Mouse (Mus musculus): ENCODE results near the gene Slc8a1. TPM values are rescaled to one million over a fixed set of nuclear protein-coding genes. Genes with fewer than 3 reads are reported as not detected.
A peak's percentile ranks its signal among the peaks of the same experiment; 100 is the strongest.

The Slc8a1 gene
- polyA plus RNA-seq, 1 experiment from 2014 or later = 5.1 TPM

DNA sequence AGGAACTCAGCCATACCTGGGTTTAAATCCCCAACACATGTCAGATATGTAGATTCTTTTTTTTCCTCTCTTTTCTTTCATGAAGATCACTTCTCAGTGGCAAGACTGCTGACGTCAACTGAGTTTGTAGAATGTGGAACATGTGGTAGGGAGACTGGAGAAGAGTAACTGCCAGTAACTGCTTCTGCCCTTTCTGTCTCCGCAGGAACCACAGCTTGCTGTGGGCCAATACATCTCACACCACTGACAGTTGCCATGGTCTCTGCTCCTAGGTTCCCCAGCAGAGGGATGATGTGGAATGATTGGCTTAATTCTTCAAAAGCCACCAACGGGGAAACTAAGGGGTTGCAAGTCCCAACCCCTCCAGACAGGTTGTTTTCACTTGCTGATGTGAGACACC, 33.4 kb downstream of the Slc8a1 start:
- H3K36me3 ChIP-seq = no peaks in the 10 kb centered on the region
- no peaks in the 10 kb centered on the region for H3K4me1 ChIP-seq (replicated peaks)
- no peak overlapping the region for H3K27ac ChIP-seq
- no peaks in the 10 kb centered on the region for H3K27me3 ChIP-seq (replicated peaks)
- H3K9ac ChIP-seq = no peak overlapping the region
- H3K4me2 ChIP-seq (replicated peaks) = no peak overlapping the region
- WGBS = 53% methylated on average over 3 of the region's 3 CpGs
- H3K9me3 ChIP-seq = no peaks in the 10 kb centered on the region
- H3K4me3 ChIP-seq (replicated peaks) = no peak overlapping the region
- no peak for ATAC-seq

GRCm38 (mm10) chr17:81703258-81703657, 34.9 kb downstream of the Slc8a1 start:
- Histone ChIP-seq H3K4me1 (replicated peaks) (no peaks in the 10 kb centered on the region; the same call in 1 of the 2 replicates), H3K4me3 (replicated peaks) (no peak overlapping the region), H3K4me2 (replicated peaks) (no peak overlapping the region), H3K27me3 (replicated peaks) (no peaks in the 10 kb centered on the region), H3K9ac (no peak overlapping the region), H3K36me3 (no peaks in the 10 kb centered on the region), H3K27ac (no peak overlapping the region), H3K9me3 (no peaks in the 10 kb centered on the region)
- ATAC-seq = no peak
- 73% methylated on average over 2 of the region's 2 CpGs for WGBS

DNA sequence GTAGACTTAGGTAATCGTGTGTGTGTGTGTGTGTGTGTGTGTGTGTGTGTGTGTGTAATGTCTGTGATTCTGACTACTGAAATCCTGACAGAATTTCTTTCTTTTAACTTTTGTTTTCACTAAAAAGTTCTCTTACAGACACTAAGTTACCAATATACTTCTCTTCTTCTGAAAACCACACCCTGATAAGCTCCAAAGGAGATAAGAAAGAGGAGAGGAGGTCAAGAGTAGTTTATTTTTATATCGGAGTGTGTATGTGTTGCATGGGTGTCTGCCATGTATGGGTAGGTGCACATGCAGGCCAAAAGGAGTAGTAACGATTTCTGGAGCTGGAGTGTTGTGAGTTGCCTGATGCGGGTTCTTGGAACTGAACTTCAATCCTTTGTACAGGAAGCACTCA, 36.5 kb downstream of the Slc8a1 start:
- H3K9ac ChIP-seq = no peak overlapping the region
- no peaks in the 10 kb centered on the region for H3K27me3 ChIP-seq (replicated peaks)
- H3K27ac ChIP-seq = no peak overlapping the region
- H3K9me3 ChIP-seq = no peaks in the 10 kb centered on the region
- H3K4me2 ChIP-seq (replicated peaks) = no peak overlapping the region
- WGBS = 62% methylated on average over 4 of the region's 4 CpGs
- H3K4me3 ChIP-seq (replicated peaks) = no peak overlapping the region
- no peak for ATAC-seq
- no peaks in the 10 kb centered on the region for H3K36me3 ChIP-seq
- no peaks in the 10 kb centered on the region; the same call in 1 of the 2 replicates for H3K4me1 ChIP-seq (replicated peaks)

DNA sequence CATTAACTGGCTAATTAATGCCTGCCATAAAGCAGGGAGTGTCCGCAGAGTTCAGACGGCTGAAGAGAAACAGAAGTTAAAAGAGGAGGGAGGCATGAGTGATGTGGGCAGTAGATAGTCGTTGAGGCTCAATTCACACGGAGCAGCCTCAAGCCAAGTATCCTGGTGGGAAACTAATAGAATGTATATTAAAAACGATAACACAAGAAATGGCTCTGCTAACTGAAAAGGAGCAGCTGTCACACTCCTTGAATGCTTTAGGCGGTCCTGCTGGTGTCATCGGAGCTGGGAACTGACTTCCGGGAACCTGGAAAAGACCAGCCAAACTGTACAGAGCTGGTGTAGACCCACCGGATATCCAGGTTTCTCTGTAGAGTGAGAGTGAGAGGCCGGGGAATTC, 39.4 kb downstream of the Slc8a1 start:
- 0 out of 2 replicates have a peak overlapping the region, but pooled peaks have one; percentile 13 for H3K4me2 ChIP-seq (replicated peaks)

GRCm38 (mm10) chr17:81697695-81698094, 40.5 kb downstream of the Slc8a1 start:
- Histone ChIP-seq H3K27me3 (replicated peaks) (no peaks in the 10 kb centered on the region), H3K36me3 (no peaks in the 10 kb centered on the region), H3K4me2 (replicated peaks) (no peak overlapping the region), H3K9ac (no peak overlapping the region), H3K9me3 (no peaks in the 10 kb centered on the region), H3K4me3 (replicated peaks) (no peak overlapping the region), H3K4me1 (replicated peaks) (no peaks in the 10 kb centered on the region; the same call in 1 of the 2 replicates), H3K27ac (no peak overlapping the region)
- ATAC-seq = no peak
- WGBS = 52% methylated on average over 2 of the region's 2 CpGs

More for the DNA sequence above, 39.4 kb downstream of the Slc8a1 start:
- WGBS = 24% methylated on average over 10 of the region's 10 CpGs
- H3K36me3 ChIP-seq = no peaks in the 10 kb centered on the region
- H3K9ac ChIP-seq = no peak overlapping the region
- no peak overlapping the region for H3K4me3 ChIP-seq (replicated peaks)
- no peaks in the 10 kb centered on the region for H3K9me3 ChIP-seq
- H3K4me1 ChIP-seq (replicated peaks) = no peaks in the 10 kb centered on the region; the same call in 1 of the 2 replicates
- H3K27me3 ChIP-seq (replicated peaks) = no peaks in the 10 kb centered on the region
- no peak overlapping the region for H3K27ac ChIP-seq
- ATAC-seq = no peak

- no peaks in the 10 kb centered on the region; the same call in 1 of the 2 replicates for H3K4me1 ChIP-seq (replicated peaks)
- H3K4me3 ChIP-seq (replicated peaks) = no peak overlapping the region
- ATAC-seq = no peak
- H3K27ac ChIP-seq = no peak overlapping the region
- no peaks in the 10 kb centered on the region for H3K36me3 ChIP-seq
- H3K27me3 ChIP-seq (replicated peaks) = no peaks in the 10 kb centered on the region
- no peak overlapping the region for H3K9ac ChIP-seq
- H3K4me2 ChIP-seq (replicated peaks) = no peak overlapping the region
- H3K9me3 ChIP-seq = no peaks in the 10 kb centered on the region
- 84% methylated on average over 1 of the region's 1 CpGs for WGBS
Measured at GRCm38 (mm10) chr17:81694977-81695376, 43.2 kb downstream of the Slc8a1 start.

DNA sequence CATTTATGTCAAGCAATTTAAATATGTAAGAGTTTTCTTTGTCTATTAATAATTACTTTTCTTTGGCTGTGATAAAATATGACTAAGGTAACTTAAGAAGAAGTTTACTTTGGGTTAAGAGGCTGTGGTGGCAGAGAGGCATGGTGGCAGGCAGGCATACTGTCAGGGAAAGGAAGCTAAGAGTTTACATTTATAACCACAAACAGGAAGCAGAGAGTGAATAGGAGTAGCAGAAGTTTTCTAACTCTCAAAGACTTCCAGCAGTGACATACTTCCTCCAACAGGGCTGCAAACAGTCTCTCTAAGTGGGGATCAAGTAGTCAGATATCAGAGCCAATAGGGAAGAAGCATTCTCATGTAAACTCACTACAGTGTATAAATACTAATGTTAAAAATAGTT, 58.6 kb downstream of the Slc8a1 start:
- H3K9me3 ChIP-seq = no peaks in the 10 kb centered on the region
- H3K27ac ChIP-seq = no peak overlapping the region
- H3K36me3 ChIP-seq = no peaks in the 10 kb centered on the region
- no peak overlapping the region for H3K4me2 ChIP-seq (replicated peaks)
- no peaks in the 10 kb centered on the region for H3K4me1 ChIP-seq (replicated peaks)
- no peak for ATAC-seq
- no peaks in the 10 kb centered on the region for H3K27me3 ChIP-seq (replicated peaks)
- H3K4me3 ChIP-seq (replicated peaks) = no peak overlapping the region
- H3K9ac ChIP-seq = no peak overlapping the region

- Histone ChIP-seq H3K9ac (no peak overlapping the region), H3K4me2 (replicated peaks) (no peak overlapping the region), H3K4me1 (replicated peaks) (no peaks in the 10 kb centered on the region), H3K27me3 (replicated peaks) (peaks cover 6% of the 10 kb centered on the region; the same call in 1 of the 2 replicates), H3K36me3 (no peaks in the 10 kb centered on the region), H3K9me3 (no peaks in the 10 kb centered on the region), H3K27ac (no peak overlapping the region), H3K4me3 (replicated peaks) (no peak overlapping the region)
- no peak for ATAC-seq
- 76% methylated on average over 2 of the region's 2 CpGs for WGBS
Measured at GRCm38 (mm10) chr17:81677450-81677849, 60.7 kb downstream of the Slc8a1 start.

DNA sequence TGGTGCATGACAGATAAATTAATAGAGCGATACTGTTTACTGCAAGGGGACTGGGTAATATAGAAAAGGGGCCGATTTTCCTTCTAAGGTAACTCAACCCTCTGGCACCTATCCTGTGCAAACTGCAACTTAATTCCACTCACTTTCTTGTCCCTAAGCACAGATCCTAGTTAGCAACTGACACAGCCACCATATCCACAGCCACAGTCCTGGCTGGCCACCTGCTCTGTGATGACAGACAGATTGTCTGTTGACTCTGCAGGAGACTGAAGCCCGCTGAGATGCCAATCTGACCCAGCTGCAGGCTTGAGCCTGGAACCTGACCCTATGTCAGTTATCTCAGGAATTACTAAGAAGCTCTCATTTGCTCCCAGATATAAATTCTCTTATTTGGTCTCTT, 62.0 kb downstream of the Slc8a1 start:
- Histone ChIP-seq H3K27me3 (replicated peaks) (peaks cover 10% of the 10 kb centered on the region), H3K4me3 (replicated peaks) (no peak overlapping the region), H3K4me1 (replicated peaks) (no peaks in the 10 kb centered on the region), H3K4me2 (replicated peaks) (no peak overlapping the region), H3K9me3 (no peaks in the 10 kb centered on the region), H3K9ac (no peak overlapping the region), H3K27ac (no peak overlapping the region), H3K36me3 (no peaks in the 10 kb centered on the region)
- 70% methylated on average over 3 of the region's 3 CpGs for WGBS
- no peak for ATAC-seq

DNA sequence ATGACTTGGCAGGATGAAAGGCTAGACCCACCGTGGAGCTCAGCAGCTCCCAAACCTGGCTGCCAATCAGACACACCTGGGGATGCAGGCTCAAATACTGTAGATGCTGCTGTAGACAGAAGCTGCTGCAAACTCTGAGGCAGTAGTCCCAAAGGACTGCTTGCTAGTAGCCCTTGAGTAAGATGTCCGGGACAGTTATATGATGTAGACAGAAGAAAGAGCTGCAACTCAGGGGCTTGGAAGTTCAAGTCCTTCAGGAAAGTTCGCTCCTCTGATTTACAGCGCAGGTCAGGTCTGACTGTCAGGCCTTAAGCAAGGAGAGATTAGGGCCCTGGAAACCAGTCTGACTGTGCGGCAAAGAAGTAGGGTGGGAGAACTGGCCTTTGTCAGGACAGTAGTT, 66.9 kb downstream of the Slc8a1 start:
- no peaks in the 10 kb centered on the region for H3K9me3 ChIP-seq
- peaks cover 15% of the 10 kb centered on the region for H3K27me3 ChIP-seq (replicated peaks)
- no peak overlapping the region for H3K9ac ChIP-seq
- H3K36me3 ChIP-seq = no peaks in the 10 kb centered on the region
- 50% methylated on average over 5 of the region's 5 CpGs for WGBS
- no peak overlapping the region for H3K4me3 ChIP-seq (replicated peaks)
- H3K4me1 ChIP-seq (replicated peaks) = 0 out of 2 replicates have a peak, but pooled peaks cover 2% of the 10 kb centered on the region
- ATAC-seq = no peak
- no peak overlapping the region for H3K4me2 ChIP-seq (replicated peaks)
- no peak overlapping the region for H3K27ac ChIP-seq

- H3K9ac ChIP-seq = peak overlapping the region; percentile 72
- under 1% methylated on average over 59 of the region's 84 CpGs for WGBS
- peak overlapping the region; percentile 94 for H3K4me2 ChIP-seq (replicated peaks)
- H3K4me1 ChIP-seq (replicated peaks) = 0 out of 2 replicates have a peak, but pooled peaks cover 2% of the 10 kb centered on the region
- ATAC-seq = peak; percentile 86
- no peaks in the 10 kb centered on the region for H3K9me3 ChIP-seq
- H3K27me3 ChIP-seq (replicated peaks) = peaks cover 15% of the 10 kb centered on the region
- H3K36me3 ChIP-seq = no peaks in the 10 kb centered on the region
- H3K4me3 ChIP-seq (replicated peaks) = peak overlapping the region; percentile 68
- peak overlapping the region; percentile 85 for H3K27ac ChIP-seq
Measured at GRCm38 (mm10) chr17:81669816-81670691, 68.1 kb downstream of the Slc8a1 start.

DNA sequence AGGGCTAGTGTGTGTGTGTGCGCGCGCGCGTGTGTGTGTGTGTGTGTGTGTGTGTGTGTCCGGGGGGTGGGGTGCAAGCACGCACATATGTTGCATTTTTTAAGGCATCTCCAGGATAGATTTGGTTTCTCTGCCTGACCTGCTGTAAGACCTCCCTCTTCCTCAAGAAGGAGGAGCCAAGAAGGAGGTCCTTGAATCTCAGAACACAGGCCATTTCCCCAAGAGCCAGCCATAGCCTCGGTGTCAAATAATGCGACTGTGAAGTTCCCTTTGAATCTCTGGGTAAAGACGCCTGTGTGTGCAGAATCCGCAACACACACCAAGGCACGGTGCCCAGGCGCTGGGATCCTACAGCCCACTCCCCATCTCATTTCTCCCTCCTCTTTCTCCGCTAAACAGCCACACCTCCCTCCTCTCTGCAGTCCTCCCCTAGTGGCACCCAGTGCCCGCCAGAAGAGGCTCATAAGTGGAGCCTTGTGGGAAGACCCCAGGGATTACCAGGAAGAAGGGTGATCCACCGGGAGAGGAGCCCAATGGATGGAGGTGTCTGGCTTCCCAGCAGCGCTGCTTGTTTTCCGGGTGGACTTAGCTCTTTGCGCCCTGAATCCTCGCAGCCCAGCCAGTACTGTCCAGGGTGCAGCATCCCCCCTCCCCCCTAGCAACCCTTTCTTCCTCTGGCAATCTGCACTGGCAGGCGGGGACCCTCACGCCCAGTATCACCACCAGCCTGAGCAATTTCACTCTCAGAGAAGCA, 68.9 kb downstream of the Slc8a1 start:
- H3K36me3 ChIP-seq = no peaks in the 10 kb centered on the region
- H3K9me3 ChIP-seq = no peaks in the 10 kb centered on the region
- peak overlapping the region; percentile 94 for H3K4me2 ChIP-seq (replicated peaks)
- peaks cover 15% of the 10 kb centered on the region for H3K27me3 ChIP-seq (replicated peaks)
- 1% methylated on average over 22 of the region's 22 CpGs for WGBS
- peak; percentile 81 for ATAC-seq
- peak overlapping the region; percentile 85 for H3K27ac ChIP-seq
- H3K9ac ChIP-seq = peak overlapping the region; percentile 72
- H3K4me3 ChIP-seq (replicated peaks) = peak overlapping the region; percentile 68
- 0 out of 2 replicates have a peak, but pooled peaks cover 2% of the 10 kb centered on the region for H3K4me1 ChIP-seq (replicated peaks)
